Mouse (Mus musculus): ENCODE measurements around the gene Parva. TPM values are rescaled to one million over a fixed set of nuclear protein-coding genes. Genes with fewer than 3 reads are reported as not detected.

The Parva gene
- polyA plus RNA-seq, 1 experiment from 2014 or later: 108 TPM

DNA sequence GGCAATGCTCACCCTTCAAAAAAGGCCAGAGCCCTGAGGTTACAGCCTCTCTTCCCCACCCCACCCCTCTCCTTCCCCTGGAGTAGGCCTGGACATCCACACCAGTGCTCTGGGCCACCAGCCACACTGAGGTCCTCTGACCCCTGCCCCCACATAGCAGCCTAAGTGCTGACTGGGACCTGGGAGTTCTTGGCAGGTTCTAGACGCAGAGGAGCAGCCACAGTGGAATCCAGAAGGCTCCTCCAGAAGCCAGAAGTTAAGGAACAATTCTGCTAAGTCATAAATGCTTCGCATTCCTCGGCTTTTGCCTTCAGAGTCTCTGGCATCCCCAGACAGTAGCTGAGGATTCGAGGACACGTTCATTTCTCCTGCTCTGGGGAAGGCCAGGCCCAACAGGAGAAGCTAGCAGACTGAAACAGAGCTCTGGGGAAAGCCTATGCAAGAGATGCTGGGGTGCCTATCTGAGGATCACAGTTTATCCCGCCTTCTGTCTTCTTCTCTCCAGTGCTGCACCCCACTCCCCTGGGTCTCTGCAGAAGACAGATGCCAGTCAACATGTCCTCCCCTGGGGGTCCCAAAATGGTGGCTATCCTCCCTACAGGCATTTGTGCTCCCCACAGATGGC is 168.0 kb downstream of the Parva start:
- ATAC-seq (ENCODE audit: low FRiP score, low read depth): no peak
- peak overlapping the region; percentile 15; the same call in 1 of the 2 replicates for H3K27ac ChIP-seq
- H3K36me3 ChIP-seq: no peaks in the 10 kb centered on the region; the same call in none of the 2 replicates
- H3K4me1 ChIP-seq: peaks cover 11% of the 10 kb centered on the region
- WGBS: 35% methylated on average over 6 of the region's 6 CpGs
- no peaks in the 10 kb centered on the region for H3K27me3 ChIP-seq
- no peak overlapping the region for H3K9ac ChIP-seq
- H3K9me3 ChIP-seq: no peaks in the 10 kb centered on the region
- H3K4me3 ChIP-seq: no peak overlapping the region
- H3K4me2 ChIP-seq (replicated peaks): no peak overlapping the region

DNA sequence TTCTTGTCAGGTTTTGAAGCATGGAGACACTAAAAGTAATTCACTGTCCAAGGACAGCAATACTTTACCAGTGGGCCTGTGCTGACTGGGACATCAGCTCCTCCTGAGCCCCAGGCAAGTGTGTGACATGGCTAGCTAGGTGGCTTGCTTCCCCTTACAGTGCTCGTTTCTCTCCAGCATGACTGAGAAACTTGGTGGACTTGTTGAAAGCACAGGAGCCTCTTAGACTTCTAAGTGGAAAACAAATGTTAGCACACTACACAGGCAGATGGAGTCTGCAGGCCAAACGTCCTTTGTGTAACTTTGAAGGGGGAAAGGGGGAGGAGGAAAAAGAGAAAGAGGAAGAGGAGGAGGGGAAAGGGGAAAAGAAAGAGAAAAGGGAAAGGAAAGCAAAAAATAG is 172.3 kb downstream of the Parva start:
- H3K27ac ChIP-seq: no peak overlapping the region
- H3K9me3 ChIP-seq: no peaks in the 10 kb centered on the region
- WGBS: 23% methylated on average over 2 of the region's 2 CpGs
- H3K4me1 ChIP-seq: peaks cover 28% of the 10 kb centered on the region
- no peaks in the 10 kb centered on the region for H3K36me3 ChIP-seq
- no peak overlapping the region for H3K4me2 ChIP-seq (replicated peaks)
- H3K4me3 ChIP-seq: no peak overlapping the region
- no peak overlapping the region for H3K9ac ChIP-seq
- no peak for ATAC-seq (ENCODE audit: low FRiP score, low read depth)
- H3K27me3 ChIP-seq: no peaks in the 10 kb centered on the region

DNA sequence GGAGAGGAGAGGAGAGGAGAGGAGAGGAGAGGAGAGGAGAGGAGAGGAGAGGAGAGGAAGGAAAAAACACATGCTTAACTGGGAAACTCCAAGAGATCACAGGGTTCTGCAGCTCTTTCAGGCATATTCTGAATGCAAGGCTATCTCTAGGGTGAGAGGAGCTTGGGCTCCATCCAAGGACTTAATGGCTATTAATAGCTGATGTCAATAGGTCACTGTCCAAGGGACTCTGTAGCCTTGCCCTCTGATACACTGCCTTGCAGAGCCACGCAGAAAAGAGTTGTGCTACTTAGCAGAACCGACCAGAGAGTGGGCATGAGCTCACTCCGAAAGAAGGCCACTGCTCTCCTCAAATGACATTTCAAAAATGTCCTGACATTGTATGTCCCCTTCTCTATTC is 172.9 kb downstream of the Parva start:
- no peak overlapping the region for H3K9ac ChIP-seq
- 69% methylated on average over 3 of the region's 3 CpGs for WGBS
- H3K27ac ChIP-seq: no peak overlapping the region
- no peak for ATAC-seq (ENCODE audit: low FRiP score, low read depth)
- H3K36me3 ChIP-seq: no peaks in the 10 kb centered on the region
- peaks cover 25% of the 10 kb centered on the region for H3K4me1 ChIP-seq
- no peak overlapping the region for H3K4me3 ChIP-seq
- no peaks in the 10 kb centered on the region for H3K9me3 ChIP-seq
- H3K4me2 ChIP-seq (replicated peaks): no peak overlapping the region
- no peaks in the 10 kb centered on the region for H3K27me3 ChIP-seq

- Histone ChIP-seq H3K9me3 (no peaks in the 10 kb centered on the region), H3K27me3 (no peaks in the 10 kb centered on the region), H3K27ac (no peak overlapping the region), H3K4me1 (peaks cover 18% of the 10 kb centered on the region), H3K4me3 (no peak overlapping the region), H3K36me3 (no peaks in the 10 kb centered on the region), H3K9ac (no peak overlapping the region), H3K4me2 (replicated peaks) (no peak overlapping the region)
- ATAC-seq (ENCODE audit: low FRiP score, low read depth): no peak
- 91% methylated on average over 5 of the region's 5 CpGs for WGBS
These were observed 175.7 kb downstream of the Parva start for GRCm38 (mm10) chr7:112602966-112603365.

GRCm38 (mm10) chr7:112603496-112604170 is 176.3 kb downstream of the Parva start:
- WGBS: 47% methylated on average over 10 of the region's 10 CpGs
- Histone ChIP-seq H3K27ac (no peak overlapping the region), H3K4me3 (no peak overlapping the region)

GRCm38 (mm10) chr7:112604209-112604608 is 176.9 kb downstream of the Parva start:
- Histone ChIP-seq H3K9ac (no peak overlapping the region), H3K27me3 (no peaks in the 10 kb centered on the region), H3K4me2 (replicated peaks) (no peak overlapping the region), H3K36me3 (no peaks in the 10 kb centered on the region), H3K4me1 (peaks cover 18% of the 10 kb centered on the region), H3K9me3 (no peaks in the 10 kb centered on the region), H3K4me3 (no peak overlapping the region), H3K27ac (no peak overlapping the region)
- 61% methylated on average over 8 of the region's 8 CpGs for WGBS
- ATAC-seq (ENCODE audit: low FRiP score, low read depth): no peak

More at GRCm38 (mm10) chr7:112603496-112604170, 176.3 kb downstream of the Parva start:
- Histone ChIP-seq H3K4me1 (peaks cover 18% of the 10 kb centered on the region), H3K36me3 (no peaks in the 10 kb centered on the region), H3K27me3 (no peaks in the 10 kb centered on the region), H3K9ac (no peak overlapping the region), H3K4me2 (replicated peaks) (no peak overlapping the region), H3K9me3 (no peaks in the 10 kb centered on the region)
- peak; percentile 75; the same call in 1 of the 2 replicates for ATAC-seq (ENCODE audit: low FRiP score, low read depth)

GRCm38 (mm10) chr7:112614046-112614790 is 186.9 kb downstream of the Parva start:
- no peak overlapping the region for H3K4me3 ChIP-seq

GRCm38 (mm10) chr7:112614791-112615668 is 187.7 kb downstream of the Parva start:
- Histone ChIP-seq H3K27me3 (no peaks in the 10 kb centered on the region), H3K4me3 (no peak overlapping the region), H3K4me1 (peaks cover 7% of the 10 kb centered on the region), H3K36me3 (no peaks in the 10 kb centered on the region), H3K9ac (no peak overlapping the region), H3K9me3 (no peaks in the 10 kb centered on the region), H3K27ac (no peak overlapping the region; the same call in 1 of the 2 replicates), H3K4me2 (replicated peaks) (no peak overlapping the region)
- WGBS: 58% methylated on average over 10 of the region's 10 CpGs
- ATAC-seq (ENCODE audit: low FRiP score, low read depth): no peak

More at GRCm38 (mm10) chr7:112614046-112614790, 186.9 kb downstream of the Parva start:
- H3K9ac ChIP-seq: no peak overlapping the region
- peaks cover 7% of the 10 kb centered on the region for H3K4me1 ChIP-seq
- no peaks in the 10 kb centered on the region for H3K27me3 ChIP-seq
- no peak for ATAC-seq (ENCODE audit: low FRiP score, low read depth)
- no peak overlapping the region for H3K4me2 ChIP-seq (replicated peaks)
- no peaks in the 10 kb centered on the region for H3K36me3 ChIP-seq
- no peak overlapping the region for H3K27ac ChIP-seq
- H3K9me3 ChIP-seq: no peaks in the 10 kb centered on the region
- WGBS: 83% methylated on average over 3 of the region's 3 CpGs

DNA sequence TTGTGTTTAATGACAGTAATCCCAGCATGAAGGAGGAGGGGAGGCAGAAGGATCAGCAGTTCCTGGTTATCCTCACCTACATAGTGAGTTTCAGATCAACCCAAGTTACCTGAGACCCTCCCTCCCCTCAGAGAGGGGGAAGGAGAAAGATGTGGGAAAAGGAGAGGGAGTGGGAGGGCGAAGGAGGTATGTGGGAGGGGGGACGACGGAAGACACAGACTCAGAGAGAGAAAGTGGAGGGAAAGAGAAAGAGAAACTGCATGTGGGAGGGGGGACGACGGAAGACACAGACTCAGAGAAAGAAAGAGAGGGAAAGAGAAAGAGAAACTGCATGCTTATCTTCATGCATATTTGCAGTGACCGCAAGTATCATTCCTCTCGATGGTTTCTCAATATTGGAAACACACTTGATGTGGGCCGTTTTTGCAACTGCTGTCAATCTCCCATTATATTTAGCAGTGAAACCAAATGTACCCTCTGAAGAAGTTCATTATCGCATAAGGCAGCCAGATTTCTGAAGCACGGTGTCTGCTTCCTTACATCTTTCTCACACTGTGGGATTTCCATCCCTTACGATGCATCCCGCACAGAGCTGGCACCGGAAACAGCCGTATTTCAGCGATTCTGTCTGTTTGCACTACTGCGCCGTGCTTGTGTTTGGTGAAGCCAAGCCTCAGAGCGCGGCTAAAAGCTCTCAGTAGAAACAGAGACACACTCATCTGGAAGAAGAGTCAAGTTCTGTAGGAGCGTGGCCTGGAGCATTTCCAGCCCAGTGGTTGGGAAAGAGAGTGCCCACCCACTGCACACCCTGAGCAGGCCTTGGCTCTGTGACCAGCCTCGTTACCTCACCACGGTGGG is 193.2 kb downstream of the Parva start:
- Histone ChIP-seq H3K27me3 (no peaks in the 10 kb centered on the region), H3K27ac (no peak overlapping the region), H3K4me2 (replicated peaks) (no peak overlapping the region), H3K9ac (no peak overlapping the region), H3K9me3 (no peaks in the 10 kb centered on the region), H3K36me3 (no peaks in the 10 kb centered on the region), H3K4me1 (peaks cover 5% of the 10 kb centered on the region), H3K4me3 (no peak overlapping the region)
- ATAC-seq (ENCODE audit: low FRiP score, low read depth): no peak
- 75% methylated on average over 22 of the region's 22 CpGs for WGBS

GRCm38 (mm10) chr7:112627481-112627880 is 200.2 kb downstream of the Parva start:
- Histone ChIP-seq H3K27ac (peak overlapping the region; percentile 44; the same call in 1 of the 2 replicates), H3K4me3 (no peak overlapping the region), H3K4me1 (peaks cover 8% of the 10 kb centered on the region), H3K27me3 (no peaks in the 10 kb centered on the region), H3K4me2 (replicated peaks) (0 out of 2 replicates have a peak overlapping the region, but pooled peaks have one; percentile 2), H3K9me3 (no peaks in the 10 kb centered on the region), H3K36me3 (no peaks in the 10 kb centered on the region), H3K9ac (no peak overlapping the region)
- 28% methylated on average over 4 of the region's 4 CpGs for WGBS
- peak; percentile 85 for ATAC-seq (ENCODE audit: low FRiP score, low read depth)

Data from limb, embryonic 13.5 days (tissue).